In genomic region chr11:100958613-100959463, GRCm38 (mm10) we compare ENCODE assay signal across 9 mouse cellular contexts. TPM values are rescaled to one million over a fixed set of nuclear protein-coding genes. Genes with fewer than 3 reads are reported as not detected.
A peak's percentile ranks its signal among the peaks of the same experiment; 100 is the strongest.
DNase-seq lines count a peak whose midpoint lies in the region; ATAC-seq and TF ChIP-seq lines count a peak whose summit lies in the region.
"Had no signal": no experiment of that assay in that cellular context is flagged by ENCODE, and none has a peak within 500 bp of the region (broad histone marks: within the 10 kb centered on the region; RNA-seq: fewer than 3 reads in every experiment).

No protein-coding gene starts in this region.

- H3K9ac ChIP-seq in liver, embryonic 13.5 days = no peak overlapping the region

- ATAC-seq in liver, embryonic 13.5 days (ENCODE audit: low read depth) = no peak
- ATAC-seq in megakaryocyte-erythroid progenitor cell, adult 5-6 weeks (replicated peaks; ENCODE audit: low FRiP score, low TSS enrichment, poor library complexity, severe bottlenecking) = no peak

- TF ChIP-seq POLR2A in testis, adult 2 months (IDR thresholded peaks at IDR 0.05; ENCODE audit: control insufficient read depth, low read depth, low read length) = no peak

- WGBS in liver, embryonic 13.5 days (ENCODE audit: insufficient replicate concordance) = 57% methylated on average over 76 of the region's 76 CpGs

- peak overlapping the region; percentile 46 for H3K4me3 ChIP-seq in testis, adult 2 months (ENCODE audit: control insufficient read depth, low read depth, low read length)
- H3K4me3 ChIP-seq in liver, embryonic 13.5 days (replicated peaks) = peak overlapping the region; percentile 20

- H3K27me3 ChIP-seq in testis, adult 2 months (ENCODE audit: control insufficient read depth, insufficient read depth, low read length) = no peaks in the 10 kb centered on the region
- peaks cover 10% of the 10 kb centered on the region; the same call in 1 of the 2 replicates for H3K27me3 ChIP-seq in liver, embryonic 13.5 days

- no peaks in the 10 kb centered on the region for H3K9me3 ChIP-seq in liver, embryonic 13.5 days (replicated peaks)

- DNase-seq in adrenal gland, adult (ENCODE audit: inconsistent age in 2 of 2, low spot score in 1 of 2) = peak; percentile 47 to 60
- DNase-seq in adrenal gland, postnatal 25 days = no peak
- DNase-seq in testis, postnatal 14 days (ENCODE audit: low spot score) = no peak
- DNase-seq in liver, embryonic 13.5 days = no peak
- DNase-seq in c-Kit-positive CD71-positive TER-119-positive erythroid progenitor cells, embryonic 14.5 days (ENCODE audit: low spot score) = no peak
- no peak for DNase-seq in layer of hippocampus, postnatal 36 days

- H3K4me2 ChIP-seq in liver, embryonic 13.5 days = peak overlapping the region; percentile 50

- no peak overlapping the region for H3K27ac ChIP-seq in testis, adult 2 months (ENCODE audit: control insufficient read depth, insufficient read depth, low read depth, low read length)
- H3K27ac ChIP-seq in liver, embryonic 13.5 days = no peak overlapping the region
- H3K27ac ChIP-seq: macrophage had no signal

- TF ChIP-seq CTCF in testis, adult 2 months (IDR thresholded peaks at IDR 0.05; ENCODE audit: control insufficient read depth, insufficient read depth, insufficient replicate concordance, low read depth, low read length) = no peak

- H3K4me1 ChIP-seq in testis, adult 2 months (ENCODE audit: control insufficient read depth, insufficient read depth, low read length) = peaks cover 10% of the 10 kb centered on the region
- peaks cover 53% of the 10 kb centered on the region for H3K4me1 ChIP-seq in liver, embryonic 13.5 days (replicated peaks)

- H3K36me3 ChIP-seq in testis, adult 2 months (ENCODE audit: control insufficient read depth, insufficient read depth, low read length) = no peaks in the 10 kb centered on the region
- H3K36me3 ChIP-seq in liver, embryonic 13.5 days = 0 out of 2 replicates have a peak, but pooled peaks cover 3% of the 10 kb centered on the region

RNA-seq across cellular contexts. Expression of gene Cavin1, which starts 11.8 kb away (rescaled TPM):
- 224 and 271 TPM in 2 replicates for total RNA-seq in adrenal gland, postnatal 25 days (2021)
- polyA plus RNA-seq in testis, adult 2 months (2012; rRNA removed) = 5.1 and 6.1 TPM in 2 replicates
- polyA plus RNA-seq in liver, embryonic 13.5 days (2015; fragmentation: Nextera tagmentation; extraction: Ambion mirVana) = 25.5 and 26.6 TPM in 2 replicates
- total RNA-seq in layer of hippocampus, postnatal 36 days (2021) = 10 to 100 TPM; 12.4 to 14.5 TPM
- 2.4 and 3.7 TPM in 2 replicates for total RNA-seq in megakaryocyte-erythroid progenitor cell, adult 5-6 weeks (2014; fragmentation: Nextera tagmentation)
- 3.8 and 6.1 TPM in 2 replicates for total RNA-seq in megakaryocyte-erythroid progenitor cell, adult 5-6 weeks (2017)

RNA-seq across cellular contexts. Expression of gene Stat3, which starts 19.5 kb away (rescaled TPM):
- total RNA-seq in adrenal gland, postnatal 25 days (2021) = 81.5 and 88.6 TPM in 2 replicates
- polyA plus RNA-seq in testis, adult 2 months (2012; rRNA removed) = 25.0 and 30.2 TPM in 2 replicates
- polyA plus RNA-seq in liver, embryonic 13.5 days (2015; fragmentation: Nextera tagmentation; extraction: Ambion mirVana) = 28.5 and 32.8 TPM in 2 replicates
- total RNA-seq in layer of hippocampus, postnatal 36 days (2021) = 10 to 100 TPM; 34.2 to 44.7 TPM
- total RNA-seq in megakaryocyte-erythroid progenitor cell, adult 5-6 weeks (2014; fragmentation: Nextera tagmentation) = 16.7 and 20.2 TPM in 2 replicates
- 20.3 and 50.3 TPM in 2 replicates for total RNA-seq in megakaryocyte-erythroid progenitor cell, adult 5-6 weeks (2017)

RNA-seq across cellular contexts. Expression of gene Atp6v0a1, which starts 50.4 kb away (rescaled TPM):
- total RNA-seq in adrenal gland, postnatal 25 days (2021) = 106 and 144 TPM in 2 replicates
- 18.1 and 23.7 TPM in 2 replicates for polyA plus RNA-seq in testis, adult 2 months (2012; rRNA removed)
- 52.8 and 64.0 TPM in 2 replicates for polyA plus RNA-seq in liver, embryonic 13.5 days (2015; fragmentation: Nextera tagmentation; extraction: Ambion mirVana)
- total RNA-seq in layer of hippocampus, postnatal 36 days (2021) = 100 to 1,000 TPM; 464 to 482 TPM
- 65.0 and 67.0 TPM in 2 replicates for total RNA-seq in megakaryocyte-erythroid progenitor cell, adult 5-6 weeks (2014; fragmentation: Nextera tagmentation)
- 32.0 and 71.5 TPM in 2 replicates for total RNA-seq in megakaryocyte-erythroid progenitor cell, adult 5-6 weeks (2017)

Comparison
In these comparisons a context has a peak if more than half of its experiments do, and no peak if none do; other contexts are left out.
1. DNase-seq: peak in adrenal gland, adult (2 of 2); none in adrenal gland, postnatal 25 days (single experiment), testis, postnatal 14 days (single experiment), liver, embryonic 13.5 days (single experiment), c-Kit-positive CD71-positive TER-119-positive erythroid progenitor cells, embryonic 14.5 days (single experiment) and layer of hippocampus, postnatal 36 days (0 of 2).
2. RNA of gene Cavin1, which starts 11.8 kb away (total RNA-seq): 224 to 271 TPM in adrenal gland, postnatal 25 days; 12.4 to 14.5 TPM in layer of hippocampus, postnatal 36 days and 2.4 to 6.1 TPM in megakaryocyte-erythroid progenitor cell, adult 5-6 weeks; every median in the first group is over 10 times any median in the second.